Mouse (Mus musculus): ENCODE measurements around the gene Rnf31. TPM values are rescaled to one million over a fixed set of nuclear protein-coding genes. Genes with fewer than 3 reads are reported as not detected.

Rnf31 gene
- total and polyA plus RNA-seq, 2 experiments from 2014 or later: 18.9 to 24.2 TPM

DNA sequence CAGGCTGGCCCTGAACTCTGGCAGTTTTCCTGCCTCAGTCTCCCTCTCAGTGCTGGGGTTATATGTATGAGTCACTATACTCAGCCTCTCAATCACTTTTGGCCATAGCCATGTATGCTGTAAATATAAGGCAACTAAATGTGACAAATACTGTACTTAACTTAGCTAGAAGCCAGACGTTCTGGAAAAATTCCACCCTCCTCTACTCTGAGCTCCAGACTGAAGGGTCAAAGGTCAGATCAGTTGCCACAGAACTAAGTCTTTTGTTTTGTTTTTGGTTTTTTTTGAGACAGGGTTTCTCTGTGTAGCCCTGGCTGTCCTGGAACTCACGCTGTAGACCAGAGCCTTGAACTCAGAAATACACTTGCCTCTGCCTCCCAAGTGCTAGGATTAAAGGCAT lies 24.4 kb downstream of the Rnf31 start:
- no peaks in the 10 kb centered on the region for H3K4me1 ChIP-seq (ENCODE audit: insufficient read depth)
- no peak overlapping the region for H3K4me3 ChIP-seq (ENCODE audit: low read depth, low read length)
- H3K27me3 ChIP-seq (ENCODE audit: insufficient read depth, low read length): no peaks in the 10 kb centered on the region
- ATAC-seq (no peak), DNase-seq (no peak)
- H3K36me3 ChIP-seq (ENCODE audit: insufficient read depth): no peaks in the 10 kb centered on the region
- H3K9ac ChIP-seq: no peak overlapping the region
- no peaks in the 10 kb centered on the region for H3K9me3 ChIP-seq (ENCODE audit: low read length)
- H3K27ac ChIP-seq (ENCODE audit: low read depth, low read length): no peak overlapping the region
- no peak overlapping the region for H3K4me2 ChIP-seq (ENCODE audit: low read depth)
- TF ChIP-seq CTCF (IDR thresholded peaks at IDR 0.05; ENCODE audit: low read depth): no peak
- WGBS: 47% methylated on average over 2 of the region's 2 CpGs

GRCm38 (mm10) chr14:55616844-55617243 lies 25.3 kb downstream of the Rnf31 start:
- Histone ChIP-seq H3K27ac (ENCODE audit: low read depth, low read length) (no peak overlapping the region), H3K9ac (no peak overlapping the region), H3K4me3 (ENCODE audit: low read depth, low read length) (no peak overlapping the region), H3K36me3 (ENCODE audit: insufficient read depth) (no peaks in the 10 kb centered on the region), H3K27me3 (ENCODE audit: insufficient read depth, low read length) (no peaks in the 10 kb centered on the region), H3K4me2 (ENCODE audit: low read depth) (no peak overlapping the region), H3K9me3 (ENCODE audit: low read length) (no peaks in the 10 kb centered on the region), H3K4me1 (ENCODE audit: insufficient read depth) (no peaks in the 10 kb centered on the region)
- no peak for ATAC-seq
- DNase-seq: no peak
- no peak for TF ChIP-seq CTCF (IDR thresholded peaks at IDR 0.05; ENCODE audit: low read depth)
- 79% methylated on average over 2 of the region's 2 CpGs for WGBS

GRCm38 (mm10) chr14:55617822-55618221 lies 26.3 kb downstream of the Rnf31 start, which contains the start of gene Rec8:
Rec8 (plus strand) TSS chr14:55618037.
- H3K4me2 ChIP-seq (ENCODE audit: low read depth): peak within 1 kb of the TSS; percentile 28
- no peaks in the 10 kb centered on the region for H3K27me3 ChIP-seq (ENCODE audit: insufficient read depth, low read length)
- no peak within 1 kb of the TSS for H3K27ac ChIP-seq (ENCODE audit: low read depth, low read length)
- no peaks in the 10 kb centered on the region for H3K9me3 ChIP-seq (ENCODE audit: low read length)
- 35% methylated on average over 21 of the region's 21 CpGs for WGBS
- peak within 1 kb of the TSS; percentile 18 for H3K4me3 ChIP-seq (ENCODE audit: low read depth, low read length)
- no peaks in the 10 kb centered on the region for H3K36me3 ChIP-seq (ENCODE audit: insufficient read depth)
- no peaks in the 10 kb centered on the region for H3K4me1 ChIP-seq (ENCODE audit: insufficient read depth)
- ATAC-seq (peak; percentile 84), DNase-seq (peak; percentile 51)
- no peak; the same call in 1 of the 2 replicates for TF ChIP-seq CTCF (IDR thresholded peaks at IDR 0.05; ENCODE audit: low read depth)
- no peak within 1 kb of the TSS for H3K9ac ChIP-seq

DNA sequence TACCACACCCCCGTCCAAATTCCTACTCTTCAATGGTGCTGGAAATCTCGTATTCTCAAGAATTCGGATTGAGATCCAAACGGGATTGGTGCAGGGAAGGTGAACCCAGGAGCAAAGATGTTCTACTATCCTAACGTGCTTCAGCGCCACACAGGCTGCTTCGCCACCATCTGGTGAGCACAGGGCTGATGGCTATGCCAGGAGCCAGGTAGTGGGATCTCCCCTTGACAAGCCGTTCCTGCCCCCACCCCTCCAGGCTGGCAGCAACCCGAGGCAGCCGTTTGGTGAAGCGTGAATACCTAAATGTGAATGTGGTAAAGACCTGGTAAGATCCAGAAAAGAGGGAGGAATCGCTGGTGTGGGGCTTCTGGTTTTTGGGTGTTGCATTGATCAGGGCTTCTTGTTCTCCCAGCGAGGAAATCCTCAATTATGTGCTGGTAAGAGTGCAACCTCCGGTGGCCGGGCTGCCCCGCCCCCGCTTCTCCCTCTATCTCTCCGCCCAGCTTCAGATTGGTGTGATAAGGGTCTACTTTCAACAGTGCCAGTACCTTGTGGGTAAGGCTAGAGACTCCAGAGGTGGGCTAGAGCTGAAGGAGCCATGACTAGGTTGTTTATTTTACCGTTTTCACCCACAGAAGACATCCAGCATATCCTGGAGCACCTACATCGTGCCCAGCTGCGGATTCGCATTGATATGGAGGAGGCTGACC lies 27.1 kb downstream of the Rnf31 start:
- TF ChIP-seq CTCF (IDR thresholded peaks at IDR 0.05; ENCODE audit: low read depth): no peak
- H3K27me3 ChIP-seq (ENCODE audit: insufficient read depth, low read length): no peaks in the 10 kb centered on the region
- H3K4me1 ChIP-seq (ENCODE audit: insufficient read depth): no peaks in the 10 kb centered on the region
- no peaks in the 10 kb centered on the region for H3K9me3 ChIP-seq (ENCODE audit: low read length)
- ATAC-seq (peak; percentile 41; the same call in 1 of the 2 replicates), DNase-seq (no peak)
- H3K36me3 ChIP-seq (ENCODE audit: insufficient read depth): no peaks in the 10 kb centered on the region
- H3K27ac ChIP-seq (ENCODE audit: low read depth, low read length): no peak overlapping the region
- WGBS: 51% methylated on average over 22 of the region's 22 CpGs
- peak overlapping the region; percentile 28 for H3K4me2 ChIP-seq (ENCODE audit: low read depth)
- peak overlapping the region; percentile 18 for H3K4me3 ChIP-seq (ENCODE audit: low read depth, low read length)
- no peak overlapping the region for H3K9ac ChIP-seq

GRCm38 (mm10) chr14:55628077-55628827 lies 36.7 kb downstream of the Rnf31 start:
- Histone ChIP-seq H3K4me2 (ENCODE audit: low read depth) (no peak overlapping the region), H3K27me3 (ENCODE audit: insufficient read depth, low read length) (no peaks in the 10 kb centered on the region), H3K36me3 (ENCODE audit: insufficient read depth) (peaks cover 90% of the 10 kb centered on the region), H3K9me3 (ENCODE audit: low read length) (no peaks in the 10 kb centered on the region), H3K4me1 (ENCODE audit: insufficient read depth) (no peaks in the 10 kb centered on the region), H3K4me3 (ENCODE audit: low read depth, low read length) (no peak overlapping the region), H3K9ac (no peak overlapping the region), H3K27ac (ENCODE audit: low read depth, low read length) (no peak overlapping the region)
- no peak for TF ChIP-seq CTCF (IDR thresholded peaks at IDR 0.05; ENCODE audit: low read depth)
- DNase-seq (no peak), ATAC-seq (no peak)
- 93% methylated on average over 27 of the region's 27 CpGs for WGBS

DNA sequence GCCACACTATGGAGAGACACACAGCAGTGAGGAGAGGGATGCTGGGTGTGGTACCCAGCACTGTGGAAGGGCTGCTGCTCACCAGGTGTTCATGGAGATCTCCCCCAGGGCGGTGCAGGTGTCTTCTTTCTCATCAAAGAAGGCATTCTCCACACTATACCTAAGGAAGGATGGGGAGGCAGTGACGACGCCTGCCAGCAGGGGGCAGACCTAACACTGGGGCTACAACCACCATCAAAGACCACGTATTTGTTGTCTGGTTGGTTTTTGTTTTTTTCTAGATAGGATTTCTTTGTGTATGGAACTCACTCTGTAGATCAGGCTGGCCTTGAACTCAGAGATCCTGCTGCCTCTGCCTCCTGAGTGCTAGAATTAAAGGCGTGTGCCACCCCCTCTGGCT lies 37.8 kb downstream of the Rnf31 start:
- H3K27ac ChIP-seq (ENCODE audit: low read depth, low read length): no peak overlapping the region
- ATAC-seq: no peak
- H3K36me3 ChIP-seq (ENCODE audit: insufficient read depth): peaks cover 94% of the 10 kb centered on the region
- DNase-seq: no peak
- H3K4me3 ChIP-seq (ENCODE audit: low read depth, low read length): no peak overlapping the region
- 56% methylated on average over 5 of the region's 5 CpGs for WGBS
- H3K4me2 ChIP-seq (ENCODE audit: low read depth): no peak overlapping the region
- no peaks in the 10 kb centered on the region for H3K9me3 ChIP-seq (ENCODE audit: low read length)
- no peak overlapping the region for H3K9ac ChIP-seq
- H3K27me3 ChIP-seq (ENCODE audit: insufficient read depth, low read length): no peaks in the 10 kb centered on the region
- no peaks in the 10 kb centered on the region for H3K4me1 ChIP-seq (ENCODE audit: insufficient read depth)
- peak; percentile 66 for TF ChIP-seq CTCF (IDR thresholded peaks at IDR 0.05; ENCODE audit: low read depth)

All from forebrain, postnatal 0 days (tissue).